Mouse (Mus musculus): ENCODE measurements around the gene Pak4. TPM values are rescaled to one million over a fixed set of nuclear protein-coding genes. Genes with fewer than 3 reads are reported as not detected.

The Pak4 gene
- polyA plus RNA-seq, 1 experiment, result 11.7 TPM

- TF ChIP-seq CTCF (IDR thresholded peaks at IDR 0.05; ENCODE audit: low read depth, low read length) (no peak), POLR2A (IDR thresholded peaks at IDR 0.05; ENCODE audit: borderline replicate concordance, low read depth, low read length) (no peak)
- H3K27ac ChIP-seq (ENCODE audit: insufficient read depth, low read depth, low read length), result no peak overlapping the region
- H3K4me3 ChIP-seq (ENCODE audit: insufficient read depth, low read length), result no peak overlapping the region
- peaks cover 23% of the 10 kb centered on the region for H3K4me1 ChIP-seq (ENCODE audit: control insufficient read depth, insufficient read depth, low read length)
Observed at GRCm38 (mm10) chr7:28579826-28580225, 18.2 kb downstream of the Pak4 start.

GRCm38 (mm10) chr7:28578543-28579053, 19.4 kb downstream of the Pak4 start:
- H3K27ac ChIP-seq (ENCODE audit: insufficient read depth, low read depth, low read length), result no peak overlapping the region
- no peak for TF ChIP-seq CTCF (IDR thresholded peaks at IDR 0.05; ENCODE audit: low read depth, low read length)
- no peak for TF ChIP-seq POLR2A (IDR thresholded peaks at IDR 0.05; ENCODE audit: borderline replicate concordance, low read depth, low read length)
- peaks cover 14% of the 10 kb centered on the region for H3K4me1 ChIP-seq (ENCODE audit: control insufficient read depth, insufficient read depth, low read length)
- no peak overlapping the region for H3K4me3 ChIP-seq (ENCODE audit: insufficient read depth, low read length)

- H3K27ac ChIP-seq (ENCODE audit: insufficient read depth, low read depth, low read length), result no peak overlapping the region
- no peak overlapping the region for H3K4me3 ChIP-seq (ENCODE audit: insufficient read depth, low read length)
- TF ChIP-seq POLR2A (IDR thresholded peaks at IDR 0.05; ENCODE audit: borderline replicate concordance, low read depth, low read length) (no peak), CTCF (IDR thresholded peaks at IDR 0.05; ENCODE audit: low read depth, low read length) (no peak)
- peaks cover 10% of the 10 kb centered on the region for H3K4me1 ChIP-seq (ENCODE audit: control insufficient read depth, insufficient read depth, low read length)
Observed at GRCm38 (mm10) chr7:28577826-28578542, 20.0 kb downstream of the Pak4 start.

GRCm38 (mm10) chr7:28576271-28576914, 21.6 kb downstream of the Pak4 start:
- TF ChIP-seq POLR2A (IDR thresholded peaks at IDR 0.05; ENCODE audit: borderline replicate concordance, low read depth, low read length) (no peak), CTCF (IDR thresholded peaks at IDR 0.05; ENCODE audit: low read depth, low read length) (no peak)
- H3K27ac ChIP-seq (ENCODE audit: insufficient read depth, low read depth, low read length), result no peak overlapping the region
- H3K4me1 ChIP-seq (ENCODE audit: control insufficient read depth, insufficient read depth, low read length), result peaks cover 7% of the 10 kb centered on the region
- no peak overlapping the region for H3K4me3 ChIP-seq (ENCODE audit: insufficient read depth, low read length)

- TF ChIP-seq POLR2A (IDR thresholded peaks at IDR 0.05; ENCODE audit: borderline replicate concordance, low read depth, low read length) (no peak), CTCF (IDR thresholded peaks at IDR 0.05; ENCODE audit: low read depth, low read length) (no peak)
- Histone ChIP-seq H3K27ac (ENCODE audit: insufficient read depth, low read depth, low read length) (no peak overlapping the region), H3K4me3 (ENCODE audit: insufficient read depth, low read length) (no peak overlapping the region), H3K4me1 (ENCODE audit: control insufficient read depth, insufficient read depth, low read length) (peaks cover 7% of the 10 kb centered on the region)
Observed at GRCm38 (mm10) chr7:28575597-28575996, 22.4 kb downstream of the Pak4 start.

- H3K4me3 ChIP-seq (ENCODE audit: insufficient read depth, low read length), result no peak overlapping the region
- no peak overlapping the region for H3K27ac ChIP-seq (ENCODE audit: insufficient read depth, low read depth, low read length)
- peaks cover 2% of the 10 kb centered on the region for H3K4me1 ChIP-seq (ENCODE audit: control insufficient read depth, insufficient read depth, low read length)
- no peak for TF ChIP-seq POLR2A (IDR thresholded peaks at IDR 0.05; ENCODE audit: borderline replicate concordance, low read depth, low read length)
- TF ChIP-seq CTCF (IDR thresholded peaks at IDR 0.05; ENCODE audit: low read depth, low read length), result no peak
Observed at GRCm38 (mm10) chr7:28573236-28573635, 24.7 kb downstream of the Pak4 start.

GRCm38 (mm10) chr7:28572689-28573088, 25.3 kb downstream of the Pak4 start:
- Histone ChIP-seq H3K4me3 (ENCODE audit: insufficient read depth, low read length) (no peak overlapping the region), H3K4me1 (ENCODE audit: control insufficient read depth, insufficient read depth, low read length) (no peaks in the 10 kb centered on the region), H3K27ac (ENCODE audit: insufficient read depth, low read depth, low read length) (no peak overlapping the region)
- TF ChIP-seq CTCF (IDR thresholded peaks at IDR 0.05; ENCODE audit: low read depth, low read length) (no peak), POLR2A (IDR thresholded peaks at IDR 0.05; ENCODE audit: borderline replicate concordance, low read depth, low read length) (no peak)

GRCm38 (mm10) chr7:28570982-28571682, 26.9 kb downstream of the Pak4 start:
- TF ChIP-seq CTCF (IDR thresholded peaks at IDR 0.05; ENCODE audit: low read depth, low read length) (no peak), POLR2A (IDR thresholded peaks at IDR 0.05; ENCODE audit: borderline replicate concordance, low read depth, low read length) (no peak)
- H3K4me1 ChIP-seq (ENCODE audit: control insufficient read depth, insufficient read depth, low read length), result no peaks in the 10 kb centered on the region
- H3K4me3 ChIP-seq (ENCODE audit: insufficient read depth, low read length), result no peak overlapping the region
- no peak overlapping the region for H3K27ac ChIP-seq (ENCODE audit: insufficient read depth, low read depth, low read length)

GRCm38 (mm10) chr7:28570291-28570981, 27.5 kb downstream of the Pak4 start:
- TF ChIP-seq POLR2A (IDR thresholded peaks at IDR 0.05; ENCODE audit: borderline replicate concordance, low read depth, low read length) (no peak), CTCF (IDR thresholded peaks at IDR 0.05; ENCODE audit: low read depth, low read length) (no peak)
- Histone ChIP-seq H3K27ac (ENCODE audit: insufficient read depth, low read depth, low read length) (no peak overlapping the region), H3K4me3 (ENCODE audit: insufficient read depth, low read length) (no peak overlapping the region), H3K4me1 (ENCODE audit: control insufficient read depth, insufficient read depth, low read length) (no peaks in the 10 kb centered on the region)

All from bone marrow macrophage, adult 2 months (primary cell).